Mouse (Mus musculus): ENCODE measurements around the gene Hpdl. TPM values are rescaled to one million over a fixed set of nuclear protein-coding genes. Genes with fewer than 3 reads are reported as not detected.

Hpdl gene
- 0.47 and 0.55 TPM in 2 replicates for polyA plus RNA-seq (2012)

DNA sequence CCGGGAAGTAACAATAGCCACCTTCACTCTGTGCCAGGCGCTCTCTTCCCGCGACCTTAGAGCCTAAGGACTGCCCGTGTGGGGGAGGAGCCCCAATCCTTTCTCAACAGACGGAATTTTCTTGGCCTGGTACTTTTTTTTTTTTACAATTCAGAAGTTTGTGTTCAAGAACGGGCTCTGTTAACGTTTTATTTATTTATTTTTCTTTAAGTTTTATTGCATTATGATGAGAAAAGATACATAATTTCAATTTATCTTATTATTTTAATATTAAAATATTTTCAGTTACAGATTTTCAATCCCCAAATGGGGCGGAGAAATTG lies at the start of gene Hpdl:
Gene Hpdl (minus strand): TSS at position 14 of the 323 bp plus-strand sequence.

DNA sequence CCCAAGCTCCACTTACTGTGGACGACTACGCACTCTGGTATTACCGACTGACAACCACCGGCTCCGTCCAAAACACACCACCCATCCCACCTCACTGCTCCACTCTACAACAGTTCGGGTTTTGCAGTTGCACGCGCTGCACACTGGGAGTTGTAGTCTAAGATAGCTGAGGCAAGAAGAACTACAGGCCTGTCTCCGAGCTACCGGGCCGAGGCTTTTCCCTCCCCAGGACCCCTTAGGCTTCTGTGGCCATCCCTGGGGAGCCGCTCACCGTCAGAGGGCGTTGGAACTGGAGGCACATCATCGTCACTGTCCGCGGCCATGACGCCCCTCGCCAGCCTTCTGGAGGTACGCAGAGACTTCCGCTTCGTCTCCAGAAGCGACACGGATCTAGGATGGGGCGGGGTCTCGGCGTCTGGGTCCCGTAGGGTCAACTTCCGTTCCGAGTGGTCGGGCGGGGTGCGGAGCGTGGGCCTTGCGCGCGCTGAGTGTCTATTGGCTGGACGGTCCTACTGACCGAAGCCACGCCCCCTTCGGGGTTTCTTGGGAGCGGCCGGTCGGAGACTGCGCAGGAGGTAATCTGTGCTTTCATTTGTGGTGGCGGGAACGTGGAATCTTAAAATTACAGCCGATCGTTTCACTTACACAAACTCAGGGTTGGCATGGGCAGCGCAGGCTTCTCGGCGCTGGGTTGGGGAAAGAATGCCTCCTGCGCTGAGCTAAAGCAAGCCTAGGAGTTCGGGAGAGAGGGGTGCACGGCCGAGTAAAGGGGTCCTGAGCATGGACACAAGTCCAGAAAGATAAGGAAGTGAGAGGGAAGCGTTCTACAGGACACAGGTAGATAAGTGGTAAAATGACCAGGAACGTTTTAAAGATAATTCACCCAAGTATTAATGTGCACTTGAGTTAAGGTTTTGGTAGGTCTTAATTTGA lies 14.0 kb downstream of the Hpdl start, which contains the start of the genes Toe1 and Mutyh:
Gene Toe1 (minus strand): TSS at position 444 of the 933 bp plus-strand sequence.
Gene Mutyh (plus strand): TSS at position 527 of the 933 bp plus-strand sequence.

Other genes with a start within 250 kb of the Hpdl start
- 0.88 and 1.0 TPM in 2 replicates for gene Ccdc17, start 225.1 kb downstream of the Hpdl start, polyA plus RNA-seq (2012)
- 16.4 and 20.2 TPM in 2 replicates for gene Nasp, start 193.8 kb downstream of the Hpdl start, polyA plus RNA-seq (2012)
- 127 and 140 TPM in 2 replicates for gene Akr1a1, start 170.0 kb downstream of the Hpdl start, polyA plus RNA-seq (2012)
- gene Prdx1, start 136.2 kb downstream of the Hpdl start, polyA plus RNA-seq (2012), result 14.1 and 16.4 TPM in 2 replicates
- gene Mmachc, start 113.3 kb downstream of the Hpdl start, polyA plus RNA-seq (2012), result 1.2 and 1.6 TPM in 2 replicates
- gene Ccdc163, start 113.2 kb downstream of the Hpdl start, polyA plus RNA-seq (2012), result 2.8 and 5.8 TPM in 2 replicates
- gene Tesk2, start 100.8 kb downstream of the Hpdl start, polyA plus RNA-seq (2012), result 3.2 and 3.6 TPM in 2 replicates
- gene Toe1, start 14.1 kb downstream of the Hpdl start, polyA plus RNA-seq (2012), result 3.6 and 3.9 TPM in 2 replicates
- gene Mutyh, start 14.0 kb downstream of the Hpdl start, polyA plus RNA-seq (2012), result 13.8 and 14.7 TPM in 2 replicates
- 0.01 and 0.04 TPM in 2 replicates for gene Zswim5, start 55.7 kb upstream of the Hpdl start, polyA plus RNA-seq (2012)
- gene Urod, start 172.7 kb upstream of the Hpdl start, polyA plus RNA-seq (2012), result 40.2 and 44.6 TPM in 2 replicates
- gene Hectd3, start 173.6 kb upstream of the Hpdl start, polyA plus RNA-seq (2012), result 22.4 and 23.6 TPM in 2 replicates
- gene Eif2b3, start 197.7 kb upstream of the Hpdl start, polyA plus RNA-seq (2012), result 4.7 and 5.1 TPM in 2 replicates

Measured in megakaryocyte-erythroid progenitor cell, adult 5 weeks (primary cell).